Mouse (Mus musculus) brain, embryonic 14.5 days (tissue): ENCODE measurements at regions not wholly inside any gene's neighbourhood (a gene's known extent, or its start where the extent isn't known, plus 50 kb on each side); places are given as distances from the start of the nearest gene placed in this dataset.

Source experiments
- CTCF ChIP-seq: fragments of 200-500 bp; IDR thresholded peaks from 2 replicates; pipeline ENCODE4 v1.5.1; 2012; ENCODE audit warnings: inconsistent platforms, mild to moderate bottlenecking, moderate library complexity, borderline replicate concordance; ENCODE audit not compliant: insufficient read depth, insufficient read length; ENCODE audit errors: extremely low read depth
- POLR2A ChIP-seq: fragments of 200-500 bp; IDR thresholded peaks from 2 replicates; pipeline ENCODE4 v1.6.1; 2012; ENCODE audit warnings: mild to moderate bottlenecking, inconsistent platforms, borderline replicate concordance; ENCODE audit not compliant: poor library complexity, insufficient read depth, insufficient read length, severe bottlenecking; ENCODE audit errors: extremely low read depth

DNA sequence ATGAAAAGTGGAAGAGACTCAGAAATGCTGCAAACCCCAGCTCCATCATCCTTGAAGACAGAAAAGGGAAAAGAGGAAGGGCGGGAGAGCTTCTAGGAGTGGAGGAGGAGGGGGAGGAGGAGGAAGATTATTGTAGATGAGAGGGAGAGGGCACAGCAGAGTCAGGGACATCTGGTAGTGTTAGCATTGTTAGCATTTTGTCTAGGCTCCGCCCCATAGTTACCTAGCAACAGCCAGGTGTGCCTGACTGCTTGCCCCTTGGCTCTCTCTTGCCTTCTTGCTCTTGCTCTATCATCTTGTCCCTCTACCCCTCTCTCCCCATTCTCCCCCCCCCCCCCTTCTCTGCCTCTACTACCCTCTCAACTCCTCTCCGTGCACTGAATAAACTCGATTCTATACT, 224.4 kb upstream of the Amigo2 start:
- TF ChIP-seq CTCF (no peak), POLR2A (no peak)
